Mouse (Mus musculus): ENCODE data around the gene Cmc1. TPM values are rescaled to one million over a fixed set of nuclear protein-coding genes. Genes with fewer than 3 reads are reported as not detected.

Gene Cmc1
- 27.2 and 32.2 TPM in 2 replicates for polyA plus RNA-seq (2016; fragmentation: Nextera tagmentation; extraction: Ambion mirVana)

DNA sequence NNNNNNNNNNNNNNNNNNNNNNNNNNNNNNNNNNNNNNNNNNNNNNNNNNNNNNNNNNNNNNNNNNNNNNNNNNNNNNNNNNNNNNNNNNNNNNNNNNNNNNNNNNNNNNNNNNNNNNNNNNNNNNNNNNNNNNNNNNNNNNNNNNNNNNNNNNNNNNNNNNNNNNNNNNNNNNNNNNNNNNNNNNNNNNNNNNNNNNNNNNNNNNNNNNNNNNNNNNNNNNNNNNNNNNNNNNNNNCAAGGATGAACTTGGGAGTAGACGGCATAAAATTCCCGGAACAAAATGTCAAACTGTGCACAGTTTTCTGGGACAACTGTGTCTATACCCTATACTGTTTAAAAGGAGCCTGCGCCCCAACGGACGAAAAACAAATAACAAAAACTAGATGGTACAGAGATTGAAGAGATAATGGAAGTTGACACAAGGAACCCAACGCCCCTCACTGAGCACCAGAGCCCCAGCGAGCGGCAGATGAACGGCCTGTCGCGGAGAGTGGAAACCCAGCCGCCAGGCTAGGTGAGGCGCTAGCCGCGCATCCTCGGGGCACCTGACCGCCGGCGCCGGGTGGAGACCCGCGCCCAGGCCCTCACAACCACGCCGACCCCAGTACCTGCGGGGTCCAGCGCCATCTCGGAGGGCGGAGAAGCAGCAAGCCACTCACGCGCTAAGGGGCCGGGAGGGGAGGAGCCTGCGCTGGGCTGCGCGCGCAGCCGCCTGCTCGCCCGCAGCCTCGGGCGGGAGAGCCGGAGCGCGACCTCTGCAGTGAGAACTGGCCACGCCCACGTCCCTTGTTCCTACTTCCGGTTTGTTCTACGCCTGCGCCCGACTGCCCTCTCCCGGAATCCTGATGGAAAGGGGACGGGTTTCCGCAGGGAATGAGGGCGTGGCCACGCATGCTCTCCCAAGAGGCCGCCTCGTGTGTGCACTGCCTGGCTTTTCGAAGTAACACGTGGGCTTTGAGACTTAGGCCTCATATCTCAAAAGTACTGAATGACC, at the start of gene Cmc1:
Gene Cmc1 (minus strand): TSS at position 771 of the 996 bp plus-strand sequence.
- under 1% methylated on average over 58 of the region's 58 CpGs for WGBS (ENCODE audit: insufficient replicate concordance)
- Histone ChIP-seq H3K27me3 (replicated peaks) (no peaks in the 10 kb centered on the region), H3K36me3 (peaks cover 8% of the 10 kb centered on the region), H3K9ac (peak within 1 kb of the TSS; percentile 87), H3K4me1 (peaks cover 28% of the 10 kb centered on the region), H3K4me3 (peak within 1 kb of the TSS; percentile 91), H3K9me3 (replicated peaks) (no peaks in the 10 kb centered on the region), H3K4me2 (peak within 1 kb of the TSS; percentile 82), H3K27ac (peak within 1 kb of the TSS; percentile 77)
- peak; percentile 98 for ATAC-seq

GRCm38 (mm10) chr9:118198557-118198956, 48.6 kb upstream of the Cmc1 start:
- H3K9me3 ChIP-seq (replicated peaks): no peaks in the 10 kb centered on the region
- no peak overlapping the region for H3K27ac ChIP-seq
- H3K4me3 ChIP-seq: no peak overlapping the region
- no peak for ATAC-seq
- H3K4me1 ChIP-seq: no peaks in the 10 kb centered on the region
- H3K4me2 ChIP-seq: no peak overlapping the region
- WGBS (ENCODE audit: insufficient replicate concordance): 78% methylated on average over 1 of the region's 1 CpGs
- H3K36me3 ChIP-seq: no peaks in the 10 kb centered on the region
- no peaks in the 10 kb centered on the region for H3K27me3 ChIP-seq (replicated peaks)
- H3K9ac ChIP-seq: no peak overlapping the region

DNA sequence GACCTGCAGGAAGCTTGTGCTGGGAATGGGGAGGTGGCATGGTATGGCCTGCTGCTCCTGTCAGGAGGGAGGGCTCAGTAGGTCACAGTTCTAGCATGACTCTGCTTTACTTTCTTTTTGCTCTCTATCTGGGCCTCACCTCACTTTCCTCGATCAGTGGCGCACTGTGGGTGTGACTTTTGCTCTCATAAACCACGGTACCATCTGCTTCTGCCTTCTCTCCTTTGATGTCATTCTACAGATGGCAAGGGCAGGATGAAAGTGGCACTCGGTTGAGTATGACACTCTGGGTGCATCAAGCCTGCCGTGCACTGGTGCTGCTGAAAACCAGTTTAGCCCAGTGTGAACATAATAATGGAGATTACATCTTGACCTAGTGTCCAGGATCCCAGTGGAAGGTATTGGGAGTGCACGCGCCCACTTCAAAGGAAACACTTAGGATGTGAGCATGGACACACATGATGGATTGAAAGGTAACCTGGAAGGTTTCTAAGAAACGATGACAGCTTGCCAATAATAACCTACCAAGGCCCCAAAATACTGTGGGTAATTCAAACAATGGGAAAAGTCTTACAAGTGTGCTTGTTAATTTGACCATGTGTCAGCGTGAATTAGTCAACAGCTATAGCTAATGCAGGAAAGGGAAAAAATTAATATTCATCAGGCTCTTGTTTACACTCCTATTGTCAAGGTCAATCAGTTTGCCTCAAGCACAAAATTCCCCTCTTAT, 46.8 kb upstream of the Cmc1 start:
- H3K9me3 ChIP-seq (replicated peaks): no peaks in the 10 kb centered on the region
- H3K4me1 ChIP-seq: no peaks in the 10 kb centered on the region
- H3K4me2 ChIP-seq: no peak overlapping the region
- 68% methylated on average over 9 of the region's 9 CpGs for WGBS (ENCODE audit: insufficient replicate concordance)
- no peak overlapping the region for H3K27ac ChIP-seq
- H3K4me3 ChIP-seq: no peak overlapping the region
- H3K36me3 ChIP-seq: no peaks in the 10 kb centered on the region
- H3K27me3 ChIP-seq (replicated peaks): no peaks in the 10 kb centered on the region
- ATAC-seq: no peak
- H3K9ac ChIP-seq: no peak overlapping the region

DNA sequence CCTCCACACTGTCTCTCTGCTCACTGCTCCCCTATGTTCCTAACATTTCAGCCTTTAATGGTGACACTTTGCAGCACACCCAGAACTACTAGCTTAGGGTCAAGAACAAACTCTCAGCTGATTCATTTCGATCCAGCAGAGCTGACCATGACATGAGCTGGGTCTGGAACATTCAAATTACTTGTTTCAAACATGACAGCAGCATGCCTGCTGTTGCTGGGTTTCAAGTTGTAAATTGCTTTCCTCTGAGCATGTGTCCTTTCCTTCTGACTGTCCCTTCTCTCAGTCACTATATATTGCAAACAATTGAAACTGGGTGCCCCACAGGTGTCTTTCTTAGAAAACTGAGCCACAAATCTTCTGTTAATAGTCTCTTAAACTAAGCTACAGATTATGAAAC, 43.3 kb upstream of the Cmc1 start:
- Histone ChIP-seq H3K4me1 (no peaks in the 10 kb centered on the region), H3K36me3 (no peaks in the 10 kb centered on the region), H3K4me3 (no peak overlapping the region), H3K9me3 (replicated peaks) (no peaks in the 10 kb centered on the region), H3K27ac (no peak overlapping the region), H3K9ac (no peak overlapping the region), H3K4me2 (no peak overlapping the region), H3K27me3 (replicated peaks) (no peaks in the 10 kb centered on the region)
- no peak for ATAC-seq
- 59% methylated on average over 1 of the region's 1 CpGs for WGBS (ENCODE audit: insufficient replicate concordance)

DNA sequence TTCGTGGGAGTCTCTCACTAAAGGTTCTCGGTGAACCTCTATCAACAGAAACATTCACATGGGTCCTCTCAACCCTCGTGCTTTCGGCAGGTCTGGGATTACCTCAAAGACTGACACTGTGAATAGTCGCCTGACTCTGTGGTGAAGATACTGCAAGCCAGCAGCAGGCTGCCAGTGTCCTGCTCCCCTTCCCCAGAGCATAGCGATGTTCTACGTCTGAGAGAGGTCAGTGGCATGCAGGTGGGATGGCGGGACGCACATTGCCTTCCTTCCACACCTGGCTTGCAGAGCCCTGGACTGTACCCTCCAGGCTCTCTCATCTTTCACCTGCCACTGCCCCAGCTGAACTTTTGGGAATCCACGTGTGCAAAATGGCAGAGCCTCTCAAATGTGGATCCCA, 41.3 kb upstream of the Cmc1 start:
- no peaks in the 10 kb centered on the region for H3K4me1 ChIP-seq
- H3K27ac ChIP-seq: no peak overlapping the region
- no peaks in the 10 kb centered on the region for H3K36me3 ChIP-seq
- no peak overlapping the region for H3K9ac ChIP-seq
- no peaks in the 10 kb centered on the region for H3K9me3 ChIP-seq (replicated peaks)
- H3K27me3 ChIP-seq (replicated peaks): no peaks in the 10 kb centered on the region
- 70% methylated on average over 10 of the region's 10 CpGs for WGBS (ENCODE audit: insufficient replicate concordance)
- H3K4me3 ChIP-seq: no peak overlapping the region
- ATAC-seq: no peak
- no peak overlapping the region for H3K4me2 ChIP-seq

- Histone ChIP-seq H3K27me3 (replicated peaks) (no peaks in the 10 kb centered on the region), H3K27ac (no peak overlapping the region), H3K4me1 (no peaks in the 10 kb centered on the region), H3K4me3 (no peak overlapping the region), H3K9me3 (replicated peaks) (no peaks in the 10 kb centered on the region), H3K36me3 (no peaks in the 10 kb centered on the region), H3K9ac (no peak overlapping the region), H3K4me2 (no peak overlapping the region)
- ATAC-seq: no peak
- 82% methylated on average over 6 of the region's 6 CpGs for WGBS (ENCODE audit: insufficient replicate concordance)
Measured at GRCm38 (mm10) chr9:118188374-118188773, 38.4 kb upstream of the Cmc1 start.

DNA sequence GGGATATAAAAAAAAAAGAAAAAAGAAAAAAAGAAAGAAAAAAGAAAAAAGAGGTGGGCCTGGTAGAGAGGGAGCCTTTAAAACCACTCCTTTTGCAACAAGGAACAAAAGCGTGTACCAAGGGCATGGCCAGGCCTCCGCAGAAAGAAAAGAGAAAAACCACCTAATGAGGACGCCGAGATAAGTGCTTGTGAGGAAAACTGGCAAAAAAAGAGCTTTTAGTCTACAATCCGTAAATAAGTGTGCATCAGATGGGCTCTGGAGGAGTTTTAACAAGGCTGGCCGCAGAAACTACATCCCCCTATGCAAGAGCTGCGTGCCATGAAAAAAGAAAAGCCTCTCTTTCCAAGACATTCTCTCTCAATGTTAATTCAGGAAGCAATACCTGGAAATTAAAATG, 37.4 kb upstream of the Cmc1 start:
- no peaks in the 10 kb centered on the region for H3K36me3 ChIP-seq
- H3K4me1 ChIP-seq: no peaks in the 10 kb centered on the region
- H3K4me3 ChIP-seq: no peak overlapping the region
- WGBS (ENCODE audit: insufficient replicate concordance): 78% methylated on average over 7 of the region's 7 CpGs
- no peaks in the 10 kb centered on the region for H3K27me3 ChIP-seq (replicated peaks)
- no peak overlapping the region for H3K4me2 ChIP-seq
- ATAC-seq: no peak
- no peaks in the 10 kb centered on the region for H3K9me3 ChIP-seq (replicated peaks)
- H3K9ac ChIP-seq: no peak overlapping the region
- no peak overlapping the region for H3K27ac ChIP-seq

GRCm38 (mm10) chr9:118186776-118187175, 36.8 kb upstream of the Cmc1 start:
- no peak overlapping the region for H3K27ac ChIP-seq
- no peak overlapping the region for H3K4me2 ChIP-seq
- no peak for ATAC-seq
- no peaks in the 10 kb centered on the region for H3K27me3 ChIP-seq (replicated peaks)
- H3K36me3 ChIP-seq: no peaks in the 10 kb centered on the region
- no peak overlapping the region for H3K4me3 ChIP-seq
- no peaks in the 10 kb centered on the region for H3K9me3 ChIP-seq (replicated peaks)
- no peak overlapping the region for H3K9ac ChIP-seq
- 78% methylated on average over 10 of the region's 10 CpGs for WGBS (ENCODE audit: insufficient replicate concordance)
- H3K4me1 ChIP-seq: no peaks in the 10 kb centered on the region

- no peaks in the 10 kb centered on the region for H3K36me3 ChIP-seq
- H3K9me3 ChIP-seq (replicated peaks): no peaks in the 10 kb centered on the region
- no peaks in the 10 kb centered on the region for H3K4me1 ChIP-seq
- no peak overlapping the region for H3K4me2 ChIP-seq
- no peaks in the 10 kb centered on the region for H3K27me3 ChIP-seq (replicated peaks)
- H3K27ac ChIP-seq: no peak overlapping the region
- no peak overlapping the region for H3K4me3 ChIP-seq
- no peak for ATAC-seq
- 76% methylated on average over 18 of the region's 18 CpGs for WGBS (ENCODE audit: insufficient replicate concordance)
- no peak overlapping the region for H3K9ac ChIP-seq
Measured at GRCm38 (mm10) chr9:118179136-118180025, 29.4 kb upstream of the Cmc1 start.

GRCm38 (mm10) chr9:118176687-118177086, 26.7 kb upstream of the Cmc1 start:
- Histone ChIP-seq H3K4me1 (no peaks in the 10 kb centered on the region), H3K27me3 (replicated peaks) (no peaks in the 10 kb centered on the region), H3K4me2 (no peak overlapping the region), H3K9ac (no peak overlapping the region), H3K36me3 (no peaks in the 10 kb centered on the region), H3K4me3 (no peak overlapping the region), H3K9me3 (replicated peaks) (no peaks in the 10 kb centered on the region), H3K27ac (no peak overlapping the region)
- 36% methylated on average over 3 of the region's 3 CpGs for WGBS (ENCODE audit: insufficient replicate concordance)
- ATAC-seq: no peak

DNA sequence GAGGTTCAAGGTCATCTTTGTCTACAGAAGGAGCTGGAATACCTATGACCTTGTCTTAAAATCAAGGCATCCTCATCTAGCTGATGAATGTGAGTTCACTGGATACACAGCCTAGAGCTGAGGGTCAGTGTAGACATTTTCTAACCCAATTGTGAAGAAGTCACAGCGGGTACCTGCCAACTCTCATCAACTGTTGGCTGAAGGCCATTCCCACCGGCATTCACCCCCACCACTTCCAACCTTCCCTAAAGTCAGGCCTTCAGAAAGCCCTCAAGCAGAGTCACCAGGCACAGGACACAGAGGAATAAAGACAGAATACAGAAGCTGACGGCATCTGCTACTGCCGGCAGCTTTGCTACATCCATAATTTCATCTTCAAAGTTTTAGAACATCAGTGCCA, 25.4 kb upstream of the Cmc1 start:
- Histone ChIP-seq H3K4me1 (no peaks in the 10 kb centered on the region), H3K36me3 (no peaks in the 10 kb centered on the region), H3K27me3 (replicated peaks) (no peaks in the 10 kb centered on the region), H3K9ac (no peak overlapping the region), H3K27ac (no peak overlapping the region), H3K4me3 (no peak overlapping the region), H3K9me3 (replicated peaks) (no peaks in the 10 kb centered on the region), H3K4me2 (no peak overlapping the region)
- ATAC-seq: no peak
- WGBS (ENCODE audit: insufficient replicate concordance): 86% methylated on average over 4 of the region's 4 CpGs

All from liver, embryonic 12.5 days (tissue).